Mouse (Mus musculus): ENCODE results near the gene Tfap2e. TPM values are rescaled to one million over a fixed set of nuclear protein-coding genes. Genes with fewer than 3 reads are reported as not detected.
A peak's percentile ranks its signal among the peaks of the same experiment; 100 is the strongest.

Gene Tfap2e
- polyA plus RNA-seq, 1 experiment from 2014 or later, result not detected

DNA sequence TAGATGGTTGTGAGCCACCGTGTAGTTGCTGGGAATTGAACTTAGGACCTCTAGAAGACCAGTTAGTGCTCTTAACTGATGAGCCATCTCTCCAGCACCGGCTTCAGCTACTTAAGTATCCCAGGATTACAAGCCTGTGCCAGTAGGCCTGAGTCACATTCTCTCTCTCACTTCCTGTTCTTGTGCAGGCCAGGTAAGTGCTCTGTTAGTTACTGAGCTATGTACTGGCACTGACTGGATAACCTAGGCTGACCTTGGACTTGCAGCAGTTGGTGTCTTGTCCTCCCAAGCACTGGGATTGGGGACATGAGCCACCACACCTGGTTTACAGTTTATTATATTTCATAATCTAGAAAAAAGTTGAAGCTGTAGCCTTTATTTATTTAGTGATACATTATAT, 27.4 kb upstream of the Tfap2e start:
- CTCF ChIA-PET, result interaction anchor here (1.7 to 2.5 kb wide), 2 partner anchors 16 to 76 kb away, joined by 6 to 7 read pairs; no protein-coding TSS in a partner anchor
- DNase-seq (ENCODE audit: low read depth, low spot score) (no peak), ATAC-seq (no peak)
- in situ Hi-C loops (cut with MboI; ENCODE audit: low pct_unique_long_range_greater_than_20kb), result no loop called here
- no peak for TF ChIP-seq CTCF (IDR thresholded peaks at IDR 0.05)
- no peaks in the 10 kb centered on the region for H3K27me3 ChIP-seq
- POLR2A ChIA-PET, result interaction anchor here (0.6 kb wide), 1 partner anchor 168 kb away, joined by 3 read pairs; no protein-coding TSS in a partner anchor

- ChIA-PET CTCF (interaction anchor here (0.8 to 2.5 kb wide), 4 partner anchors 13 to 77 kb away, joined by 3 to 7 read pairs (median 4); no protein-coding TSS in a partner anchor), POLR2A (interaction anchor here (0.6 to 1.8 kb wide), 2 partner anchors 9 to 168 kb away, joined by 3 to 8 read pairs; partner anchors contain the start of genes AU040320 and Ncdn)
- ATAC-seq (no peak), DNase-seq (ENCODE audit: low read depth, low spot score) (no peak)
- H3K27me3 ChIP-seq, result no peaks in the 10 kb centered on the region
- no peak for TF ChIP-seq CTCF (IDR thresholded peaks at IDR 0.05)
- in situ Hi-C loops (cut with MboI; ENCODE audit: low pct_unique_long_range_greater_than_20kb), result no loop called here
These were observed 26.7 kb upstream of the Tfap2e start for GRCm38 (mm10) chr4:126762586-126763359.

- ATAC-seq (no peak), DNase-seq (ENCODE audit: low read depth, low spot score) (no peak)
- ChIA-PET POLR2A (no interaction called here), CTCF (no interaction called here)
- in situ Hi-C loops (cut with MboI; ENCODE audit: low pct_unique_long_range_greater_than_20kb), result no loop called here
- H3K27me3 ChIP-seq, result no peaks in the 10 kb centered on the region
- no peak for TF ChIP-seq CTCF (IDR thresholded peaks at IDR 0.05)
These were observed 23.4 kb upstream of the Tfap2e start for GRCm38 (mm10) chr4:126759435-126759834.

- no peak for ATAC-seq
- DNase-seq (ENCODE audit: low read depth, low spot score), result no peak
- POLR2A ChIA-PET, result no interaction called here
- TF ChIP-seq CTCF (IDR thresholded peaks at IDR 0.05), result no peak
- CTCF ChIA-PET, result no interaction called here
- in situ Hi-C loops (cut with MboI; ENCODE audit: low pct_unique_long_range_greater_than_20kb), result no loop called here
- H3K27me3 ChIP-seq, result no peaks in the 10 kb centered on the region
These were observed 22.3 kb upstream of the Tfap2e start for GRCm38 (mm10) chr4:126758299-126758698.

- no peaks in the 10 kb centered on the region for H3K27me3 ChIP-seq
- ChIA-PET POLR2A (no interaction called here), CTCF (no interaction called here)
- in situ Hi-C loops (cut with MboI; ENCODE audit: low pct_unique_long_range_greater_than_20kb), result no loop called here
- no peak for TF ChIP-seq CTCF (IDR thresholded peaks at IDR 0.05)
- no peak for DNase-seq (ENCODE audit: low read depth, low spot score)
- ATAC-seq, result no peak
These were observed 20.7 kb upstream of the Tfap2e start for GRCm38 (mm10) chr4:126756766-126757165.

DNA sequence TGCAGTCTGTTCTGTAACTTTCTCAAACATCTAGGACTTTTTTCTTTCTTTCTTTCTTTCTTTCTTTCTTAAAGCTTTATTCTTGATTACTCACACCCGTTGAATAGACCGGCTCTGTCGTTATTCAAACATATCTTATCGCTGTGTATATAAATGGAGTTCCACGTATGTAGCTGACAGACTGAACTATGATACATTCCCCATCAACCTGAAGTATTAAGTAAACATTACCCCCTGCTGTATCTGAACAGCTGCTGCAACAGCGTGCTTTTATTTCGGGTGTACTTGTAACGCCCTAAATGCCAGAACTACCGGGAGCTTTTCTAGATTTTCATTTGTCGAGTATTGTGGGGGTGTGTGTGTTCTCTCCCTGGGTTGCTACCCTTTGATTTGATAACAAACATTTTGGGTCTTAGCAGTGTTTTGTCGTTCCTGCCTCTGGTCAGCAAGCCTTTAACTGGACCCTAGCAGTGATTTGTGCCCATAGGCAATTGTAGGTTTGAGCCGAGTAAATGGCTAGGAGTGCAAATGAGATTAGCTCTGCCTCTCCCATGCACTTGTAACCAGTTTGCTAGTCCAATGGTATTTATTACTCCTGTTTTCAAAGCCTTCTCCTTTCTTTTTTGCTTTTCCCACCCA, 18.8 kb upstream of the Tfap2e start:
- in situ Hi-C loops (cut with MboI; ENCODE audit: low pct_unique_long_range_greater_than_20kb), result no loop called here
- DNase-seq (ENCODE audit: low read depth, low spot score) (no peak), ATAC-seq (no peak)
- no peak for TF ChIP-seq CTCF (IDR thresholded peaks at IDR 0.05)
- POLR2A ChIA-PET, result no interaction called here
- CTCF ChIA-PET, result interaction anchor here (1.2 to 2.5 kb wide), 3 partner anchors 15 to 85 kb away, joined by 3 to 12 read pairs (median 6); no protein-coding TSS in a partner anchor
- H3K27me3 ChIP-seq, result no peaks in the 10 kb centered on the region

GRCm38 (mm10) chr4:126754231-126754611, 18.2 kb upstream of the Tfap2e start:
- H3K27me3 ChIP-seq, result no peaks in the 10 kb centered on the region
- ATAC-seq, result no peak
- no peak for TF ChIP-seq CTCF (IDR thresholded peaks at IDR 0.05)
- in situ Hi-C loops (cut with MboI; ENCODE audit: low pct_unique_long_range_greater_than_20kb), result no loop called here
- POLR2A ChIA-PET, result interaction anchor here (1.6 kb wide), 1 partner anchor 8 kb away, joined by 8 read pairs; no protein-coding TSS in a partner anchor
- DNase-seq (ENCODE audit: low read depth, low spot score), result no peak
- CTCF ChIA-PET, result interaction anchor here (1.2 to 2.5 kb wide), 3 partner anchors 16 to 86 kb away, joined by 3 to 12 read pairs (median 6); no protein-coding TSS in a partner anchor

DNA sequence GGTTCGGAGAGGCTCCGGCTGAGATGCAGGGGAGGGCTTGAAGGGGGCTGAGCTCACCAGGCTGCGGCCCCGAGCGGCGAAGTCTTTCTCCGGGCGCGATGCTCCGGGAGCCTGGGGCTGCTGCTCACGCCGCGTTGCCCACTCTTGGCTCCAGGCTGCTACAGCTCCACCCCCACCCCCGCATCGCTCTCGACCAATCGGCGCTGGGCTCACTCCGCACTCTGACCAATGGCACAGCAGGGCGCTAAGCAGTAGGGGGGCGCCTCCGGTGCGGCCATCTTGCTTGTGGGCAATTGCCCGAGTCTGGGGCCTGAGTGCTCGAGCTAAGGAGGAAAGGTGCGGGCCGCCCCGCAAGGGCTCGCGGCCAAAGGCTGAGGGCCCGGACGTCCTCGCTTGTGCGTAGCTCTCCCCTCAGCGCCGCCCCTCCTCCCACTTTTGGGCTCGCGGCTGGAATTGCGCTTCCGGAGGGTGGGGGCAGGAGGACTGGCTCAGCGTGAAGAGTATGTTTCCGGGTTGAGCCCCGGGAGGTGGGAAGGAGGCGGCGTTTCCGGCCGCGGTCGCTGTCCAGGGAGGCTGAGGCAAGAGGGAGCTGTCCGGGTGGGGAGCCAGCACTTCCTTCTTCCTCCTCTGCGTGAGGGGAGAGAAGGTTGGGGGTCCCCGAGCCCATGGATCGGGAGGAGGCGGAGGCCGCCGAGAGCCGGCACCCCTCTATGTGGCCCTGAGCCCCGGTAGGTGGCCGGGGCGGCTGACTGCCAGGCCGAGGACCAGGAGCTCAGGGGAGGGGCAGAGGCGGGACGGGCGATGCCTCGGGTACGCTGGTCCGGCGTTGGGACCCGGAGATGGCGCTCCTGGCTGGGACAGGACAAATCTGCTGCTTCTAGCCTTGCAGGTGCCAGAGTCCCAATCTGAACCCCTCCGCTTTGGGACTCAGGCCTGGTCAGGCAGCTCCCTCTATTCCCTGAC, 17.5 kb upstream of the Tfap2e start, which contains the start of the genes Ncdn and AU040320:
Gene Ncdn (minus strand): TSS at position 171 of the 963 bp plus-strand sequence.
Gene AU040320 (plus strand): TSS at position 277 of the 963 bp plus-strand sequence.
- POLR2A ChIA-PET, result interaction anchor here (0.6 to 1.6 kb wide), 3 partner anchors 9 to 28 kb away, joined by 3 to 8 read pairs (median 3); no protein-coding TSS in a partner anchor
- ATAC-seq, result peak; percentile 90
- TF ChIP-seq CTCF (IDR thresholded peaks at IDR 0.05), result no peak

GRCm38 (mm10) chr4:126752608-126753141, 16.6 kb upstream of the Tfap2e start:
- H3K27me3 ChIP-seq, result no peaks in the 10 kb centered on the region
- ATAC-seq, result no peak
- TF ChIP-seq CTCF (IDR thresholded peaks at IDR 0.05), result no peak
- CTCF ChIA-PET, result interaction anchor here (2.5 kb wide), 1 partner anchor 87 kb away, joined by 12 read pairs; no protein-coding TSS in a partner anchor
- in situ Hi-C loops (cut with MboI; ENCODE audit: low pct_unique_long_range_greater_than_20kb), result no loop called here
- POLR2A ChIA-PET, result interaction anchor here (0.6 to 1.6 kb wide), 3 partner anchors 9 to 75 kb away, joined by 3 to 8 read pairs (median 4); partner anchors contain the start of gene Psmb2
- no peak for DNase-seq (ENCODE audit: low read depth, low spot score)

More for the DNA sequence above, 17.5 kb upstream of the Tfap2e start, which contains the start of the genes Ncdn and AU040320:
- DNase-seq (ENCODE audit: low read depth, low spot score), result peak; percentile 53
- no peaks in the 10 kb centered on the region for H3K27me3 ChIP-seq
- CTCF ChIA-PET, result interaction anchor here (1.2 to 2.5 kb wide), 2 partner anchors 52 to 87 kb away, joined by 3 to 12 read pairs; no protein-coding TSS in a partner anchor
- in situ Hi-C loops (cut with MboI; ENCODE audit: low pct_unique_long_range_greater_than_20kb), result no loop called here
